Mouse (Mus musculus) naive thymus-derived CD4-positive, alpha-beta T cell, adult 2 months (primary cell): ENCODE results near the gene Vax1.

ENCODE experiments used
- DNase-seq: peaks from one replicate; pipeline ENCODE4 v3.0.0-alpha.2; 2011; ENCODE audit warnings: low read depth

The Vax1 gene

GRCm38 (mm10) chr19:59169936-59170765 is at the start of gene Vax1:
Gene Vax1 (minus strand): TSS chr19:59170056.
- no peak for DNase-seq

- DNase-seq: no peak
These were observed 49.1 kb upstream of the Vax1 start, which contains the start of gene Kcnk18 for GRCm38 (mm10) chr19:59218991-59219390. Gene Kcnk18 (plus strand): TSS chr19:59219214.

DNA sequence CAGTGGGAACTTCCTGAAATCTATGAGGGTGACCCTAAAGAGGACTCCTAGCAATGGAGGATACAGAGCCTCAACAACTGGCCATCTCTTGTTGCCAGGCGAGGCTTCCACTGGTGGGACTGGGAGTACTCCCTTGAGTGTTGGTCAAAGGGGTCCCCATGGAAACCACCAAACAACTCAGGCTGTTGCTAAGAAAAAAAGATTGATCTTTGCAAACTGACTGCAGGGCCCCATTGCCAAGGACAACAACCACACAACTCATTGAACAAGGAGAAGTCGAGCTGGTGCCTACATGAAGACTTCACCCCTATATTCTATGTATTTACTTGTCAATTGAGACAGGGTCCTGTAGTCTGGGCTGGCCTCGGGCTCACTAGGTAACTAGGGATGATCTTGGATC is 47.0 kb upstream of the Vax1 start:
- DNase-seq: no peak

DNA sequence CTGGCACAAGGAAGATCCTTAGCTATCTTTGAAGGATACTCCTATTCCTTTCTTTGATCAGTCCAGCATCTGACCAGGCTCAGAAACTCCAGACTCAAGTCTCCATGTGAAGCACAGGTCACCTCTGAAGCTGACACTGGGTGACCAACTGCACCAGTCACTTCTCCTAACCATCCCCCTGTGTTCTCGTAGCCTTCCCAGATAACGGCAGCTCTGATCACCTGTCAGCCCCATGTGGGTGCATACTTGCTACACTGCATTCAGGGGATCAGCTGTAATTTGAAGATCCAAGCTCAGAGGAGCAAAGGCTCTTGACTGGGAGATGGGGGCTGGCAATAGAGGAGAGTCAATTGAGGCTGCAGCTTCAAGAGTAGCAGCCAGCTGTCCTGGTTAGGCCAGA is 39.1 kb upstream of the Vax1 start:
- no peak for DNase-seq

DNA sequence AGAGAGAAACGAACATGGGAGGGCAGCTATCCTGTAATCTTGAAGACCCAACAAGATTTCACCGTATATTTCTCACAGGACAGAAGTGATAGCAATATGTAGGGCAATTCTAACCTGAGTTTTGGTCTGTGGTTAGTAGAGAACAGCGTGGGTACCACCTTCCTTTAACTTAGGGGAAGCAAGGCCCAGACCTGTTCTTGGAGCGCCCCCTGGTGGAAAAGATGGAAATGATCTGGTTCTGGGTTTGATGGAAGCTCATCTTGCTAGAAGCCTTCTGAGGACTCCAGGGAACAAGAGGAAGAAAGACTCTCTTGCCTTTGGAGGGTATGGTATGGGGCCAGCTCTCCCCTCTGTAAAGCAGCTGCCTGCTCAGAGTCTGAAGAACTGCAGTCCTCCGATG is 38.6 kb upstream of the Vax1 start:
- DNase-seq: peak; percentile 58

GRCm38 (mm10) chr19:59198161-59198560 is 28.3 kb upstream of the Vax1 start:
- DNase-seq: peak; percentile 64

DNA sequence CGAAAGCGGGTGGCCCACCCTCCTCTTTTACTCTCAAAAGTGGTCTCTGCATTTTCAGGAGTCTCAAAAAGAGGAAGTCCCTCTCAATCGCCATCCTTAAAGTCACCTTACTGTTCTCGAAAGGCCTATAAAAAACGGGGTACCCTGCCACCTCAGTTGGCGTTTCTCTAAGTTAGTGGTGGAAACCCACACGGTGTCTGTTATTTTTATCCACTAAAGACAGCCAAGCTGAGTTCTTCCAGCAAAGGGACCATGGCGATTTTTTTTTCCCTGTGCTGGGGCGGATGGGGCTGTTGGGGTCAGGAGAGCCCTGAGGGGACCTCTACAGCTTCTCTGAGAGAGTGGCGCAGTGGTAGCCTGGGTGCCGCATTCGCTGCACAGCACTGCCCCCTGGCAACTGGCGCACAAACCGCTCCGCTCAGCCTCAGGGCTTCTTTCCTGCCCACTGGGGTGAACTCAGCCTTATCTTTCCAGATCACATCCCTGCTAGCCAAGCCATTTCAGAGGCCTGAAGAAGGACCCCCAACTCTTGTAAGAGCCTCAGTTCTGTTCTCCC is 26.3 kb upstream of the Vax1 start:
- no peak for DNase-seq

- DNase-seq: no peak
These were observed 25.4 kb upstream of the Vax1 start for GRCm38 (mm10) chr19:59195181-59195770.

DNA sequence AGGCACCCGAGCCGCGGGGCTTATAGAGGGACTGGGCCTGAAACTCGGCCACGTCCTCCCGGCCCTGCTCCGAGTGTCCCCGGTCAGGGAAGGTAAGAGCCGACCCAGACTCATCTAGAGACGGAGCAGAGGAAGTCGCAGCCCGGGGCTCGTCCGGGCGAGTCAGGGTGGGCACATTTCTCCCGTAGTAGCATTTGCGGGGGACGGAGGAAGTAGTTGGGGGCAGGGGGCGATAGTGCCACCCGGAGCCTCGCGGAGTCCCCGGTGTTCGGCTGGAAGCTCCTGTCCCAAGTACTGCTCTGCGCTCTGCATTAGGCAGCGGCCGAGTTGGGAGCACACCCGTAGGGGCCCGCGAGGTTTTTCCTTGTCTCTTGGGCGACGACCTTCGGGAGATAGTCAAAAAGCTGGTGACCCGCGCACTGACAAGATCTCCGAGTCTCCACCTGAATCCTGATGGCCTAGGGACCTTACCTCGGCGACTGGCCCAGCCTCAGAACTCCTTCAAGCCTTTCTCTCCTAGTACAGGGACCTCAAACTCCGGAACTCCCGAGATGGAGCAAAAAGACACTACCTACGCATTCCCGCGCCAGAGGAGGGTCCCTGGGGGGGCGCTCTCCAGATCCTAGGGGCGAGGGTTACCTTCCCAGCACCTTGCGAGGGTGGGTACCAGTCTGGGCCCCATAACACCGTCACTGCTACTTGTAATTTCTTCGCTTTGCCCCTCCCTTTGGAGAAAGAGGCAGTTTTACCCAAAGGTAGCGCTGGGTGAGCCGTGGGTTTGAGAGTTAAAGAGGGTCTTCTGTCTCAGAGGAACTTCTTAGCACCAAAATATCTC is 24.3 kb upstream of the Vax1 start:
- no peak for DNase-seq

DNA sequence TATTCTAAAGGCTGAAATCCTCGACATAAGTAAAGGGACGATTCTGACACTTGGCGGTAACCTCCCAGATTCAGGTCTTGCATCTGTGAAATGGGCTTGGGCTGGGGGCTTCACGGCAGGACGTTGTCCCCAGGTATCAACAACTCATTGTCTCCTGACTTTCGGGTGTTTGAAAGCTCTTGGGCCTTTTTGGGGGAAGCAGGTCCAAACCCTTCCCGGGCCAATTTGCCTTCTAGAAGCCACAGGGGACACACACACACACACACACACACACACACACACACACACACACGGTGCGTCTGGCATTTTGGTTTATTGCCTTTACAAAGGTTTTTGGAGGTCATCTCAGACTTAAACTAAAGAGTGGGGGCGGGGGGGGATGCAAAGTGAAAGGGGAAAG is 23.6 kb upstream of the Vax1 start:
- no peak for DNase-seq

GRCm38 (mm10) chr19:59192491-59192890 is 22.6 kb upstream of the Vax1 start:
- DNase-seq: no peak

GRCm38 (mm10) chr19:59191123-59191505 is 21.3 kb upstream of the Vax1 start:
- DNase-seq: no peak

GRCm38 (mm10) chr19:59190431-59191122 is 20.7 kb upstream of the Vax1 start:
- DNase-seq: no peak

DNA sequence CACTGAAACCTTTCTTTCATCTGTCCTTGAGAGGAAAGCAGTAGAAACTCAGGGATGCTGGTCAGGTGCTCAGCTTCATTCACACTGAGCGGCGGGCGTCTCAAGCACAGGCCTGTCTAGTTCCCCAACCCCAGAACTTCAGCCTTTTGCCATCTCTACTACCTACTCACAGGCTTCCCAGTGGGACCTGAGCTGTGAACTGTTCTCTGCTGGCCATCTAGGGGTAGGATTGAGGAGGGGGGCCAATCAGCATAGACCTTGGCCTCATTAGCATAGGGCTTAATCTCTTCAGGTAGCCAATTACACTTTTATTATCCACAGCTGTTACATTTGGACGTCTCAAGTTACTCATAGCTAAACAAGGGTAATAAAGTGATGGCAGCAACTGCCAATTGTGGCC is 19.1 kb upstream of the Vax1 start:
- no peak for DNase-seq

- DNase-seq: no peak
These were observed 14.1 kb upstream of the Vax1 start for GRCm38 (mm10) chr19:59184000-59184399.

DNA sequence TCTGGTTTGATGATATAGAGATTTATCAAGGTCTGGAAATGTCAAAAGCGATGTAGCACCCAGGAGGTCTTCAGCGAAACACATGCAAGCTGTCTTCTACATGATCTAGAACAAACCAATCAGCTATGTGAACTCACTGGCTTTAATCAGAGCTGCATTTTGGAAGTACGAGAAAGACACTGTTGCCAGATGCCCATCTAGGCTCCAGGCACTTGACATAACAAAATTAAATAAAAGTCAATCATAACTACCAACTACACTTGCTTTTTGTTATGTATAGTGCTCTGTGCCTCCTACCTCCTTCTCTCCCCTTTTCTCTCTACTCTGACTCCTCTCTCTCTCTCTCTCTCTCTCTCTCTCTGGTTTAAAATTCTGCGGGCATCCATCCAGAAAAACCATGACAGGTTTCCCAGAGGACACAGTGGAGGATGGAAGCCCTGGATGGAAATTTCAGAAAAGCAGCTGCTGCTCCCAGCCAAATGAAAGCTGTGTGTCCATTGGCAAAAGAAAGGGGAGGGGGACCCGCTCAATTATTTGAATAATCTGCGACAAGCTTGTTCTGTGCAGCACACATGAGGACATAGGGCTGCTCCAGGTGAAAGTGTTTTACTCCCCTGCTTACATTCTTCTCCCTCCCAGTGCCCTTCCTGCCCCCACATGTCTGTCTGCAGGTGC is 3.6 kb upstream of the Vax1 start:
- no peak for DNase-seq

DNA sequence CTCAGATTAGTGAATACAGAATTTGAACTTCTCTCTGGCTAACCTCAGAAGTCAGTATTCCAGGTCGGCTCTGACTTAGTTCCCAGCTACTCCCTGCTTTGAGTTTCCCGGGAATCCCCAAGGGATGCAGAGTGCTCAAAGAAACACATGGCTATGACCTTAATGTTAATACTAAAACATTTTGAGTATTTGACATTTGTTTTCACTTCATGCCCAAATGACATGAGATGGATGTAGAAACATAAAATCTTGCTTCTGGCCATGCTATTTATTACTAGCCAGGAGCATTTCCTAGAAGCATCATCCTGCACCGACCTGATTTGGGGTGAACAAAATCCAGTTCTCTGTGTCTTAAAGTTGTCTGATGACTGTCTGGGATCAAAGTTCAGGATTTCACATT is 2.9 kb upstream of the Vax1 start:
- DNase-seq: no peak

- no peak for DNase-seq
These were observed 2.0 kb upstream of the Vax1 start for GRCm38 (mm10) chr19:59171871-59172245.

DNA sequence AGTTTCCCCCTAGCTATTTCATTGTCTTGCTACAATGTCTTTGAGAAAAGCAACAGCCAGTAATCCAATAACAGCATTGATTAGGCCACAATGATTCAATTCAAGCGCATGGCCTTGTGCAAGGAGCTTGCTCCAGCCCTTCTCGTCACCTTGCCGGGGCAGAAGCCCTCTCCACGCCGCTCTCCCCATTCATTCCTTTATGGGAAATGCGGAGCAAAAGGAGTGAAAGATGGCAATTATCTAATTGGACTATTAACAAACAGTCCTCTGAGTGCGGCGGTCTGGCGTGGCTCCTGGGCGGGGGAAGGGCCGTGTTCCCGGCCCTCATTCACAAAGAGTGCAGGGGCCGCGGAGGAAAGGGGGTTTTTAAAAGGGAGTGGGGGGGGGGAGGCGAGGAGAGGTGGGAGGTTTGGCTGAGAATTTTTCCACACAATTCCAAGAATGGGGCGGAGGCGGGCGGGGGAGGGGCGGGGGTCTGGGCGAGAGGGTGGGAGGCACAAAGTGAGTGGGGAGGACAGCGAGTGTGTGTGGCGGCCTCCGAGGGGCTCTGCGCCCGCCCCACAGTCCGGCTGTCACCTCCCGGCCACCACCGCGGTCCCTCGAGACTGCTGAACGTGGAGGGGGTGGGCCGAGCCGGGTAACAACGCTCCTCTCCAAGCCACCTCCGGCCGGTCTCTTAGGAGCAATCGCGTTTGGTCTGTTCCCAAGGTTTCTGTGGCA is 1.5 kb upstream of the Vax1 start:
- DNase-seq: no peak

GRCm38 (mm10) chr19:59170766-59171095 is 875 bp upstream of the Vax1 start:
- no peak for DNase-seq
